Mouse (Mus musculus) neural tube, embryonic 15.5 days (tissue): ENCODE measurements around the gene Gm8165. TPM values are rescaled to one million over a fixed set of nuclear protein-coding genes. Genes with fewer than 3 reads are reported as not detected.
"Not testable (repeated sequence)": the region's sequence is repeated elsewhere in the genome, so short reads cannot be mapped to it uniquely, and the experiment has no call there.

Experiments used
- ATAC-seq: fragments of 200-750 bp; cut with Nextera tagmentation; 2 replicates; pipeline ENCODE4 v1.8.0; 2017; ENCODE audit warnings: mild to moderate bottlenecking, moderate TSS enrichment, moderate library complexity; ENCODE audit not compliant: low FRiP score
- H3K27ac ChIP-seq: fragments of 300-500 bp; sonication (generic); replicated peaks from 2 replicates; pipeline ENCODE4 v1.5.1; 2015; ENCODE audit warnings: mild to moderate bottlenecking, inconsistent platforms
- H3K27me3 ChIP-seq: fragments of 300-500 bp; sonication (generic); replicated peaks from 2 replicates; pipeline ENCODE4 v1.6.1; 2015; ENCODE audit warnings: inconsistent platforms
- H3K36me3 ChIP-seq: fragments of 300-500 bp; sonication (generic); 2 replicates; pipeline ENCODE4 v1.6.1; 2015; ENCODE audit warnings: inconsistent platforms
- H3K4me1 ChIP-seq: fragments of 300-500 bp; sonication (generic); 2 replicates; pipeline ENCODE4 v1.6.1; 2015; ENCODE audit warnings: inconsistent platforms
- H3K4me2 ChIP-seq: fragments of 300-500 bp; sonication (generic); 2 replicates; pipeline ENCODE4 v1.6.1; 2015; ENCODE audit warnings: inconsistent platforms, mild to moderate bottlenecking, moderate library complexity
- H3K4me3 ChIP-seq: fragments of 300-500 bp; sonication (generic); replicated peaks from 2 replicates; pipeline ENCODE4 v1.5.1; 2015; ENCODE audit warnings: mild to moderate bottlenecking, inconsistent platforms
- H3K9ac ChIP-seq: fragments of 300-500 bp; sonication (generic); replicated peaks from 2 replicates; pipeline ENCODE4 v1.6.1; 2015; ENCODE audit warnings: mild to moderate bottlenecking, inconsistent platforms
- H3K9me3 ChIP-seq: fragments of 300-500 bp; sonication (generic); replicated peaks from 2 replicates; pipeline ENCODE4 v1.6.1; 2016; ENCODE audit warnings: inconsistent platforms
- WGBS: fragments of 180-500 bp; shearing (Covaris S2); methylation state at CpG from one replicate; pipeline ENCODE4 v1.1.7; 2015; ENCODE audit warnings: mixed read lengths; 5-methylcytosine and 5-hydroxymethylcytosine counted together
- polyA plus RNA-seq: library from polyadenylated mRNA; unstranded; fragments of >200 nt; fragmentation: Nextera tagmentation; extraction: Ambion mirVana; gene quantifications from 2 replicates; pipeline ENCODE4 v1.2.1, GENCODE M21; 2015

Gm8165 gene
- not detected in 2 replicates for polyA plus RNA-seq

- not testable (repeated sequence) for ATAC-seq, H3K9me3 ChIP-seq, H3K4me3 ChIP-seq, H3K27me3 ChIP-seq, H3K27ac ChIP-seq, H3K36me3 ChIP-seq, H3K9ac ChIP-seq, H3K4me1 ChIP-seq, H3K4me2 ChIP-seq
- WGBS, result 100% methylated on average over 1 of the region's 2 CpGs
These were observed at the start of gene Gm8165 for GRCm38 (mm10) chr14:43677099-43677498. Gene Gm8165, minus strand, starts transcription at chr14:43677199.

DNA sequence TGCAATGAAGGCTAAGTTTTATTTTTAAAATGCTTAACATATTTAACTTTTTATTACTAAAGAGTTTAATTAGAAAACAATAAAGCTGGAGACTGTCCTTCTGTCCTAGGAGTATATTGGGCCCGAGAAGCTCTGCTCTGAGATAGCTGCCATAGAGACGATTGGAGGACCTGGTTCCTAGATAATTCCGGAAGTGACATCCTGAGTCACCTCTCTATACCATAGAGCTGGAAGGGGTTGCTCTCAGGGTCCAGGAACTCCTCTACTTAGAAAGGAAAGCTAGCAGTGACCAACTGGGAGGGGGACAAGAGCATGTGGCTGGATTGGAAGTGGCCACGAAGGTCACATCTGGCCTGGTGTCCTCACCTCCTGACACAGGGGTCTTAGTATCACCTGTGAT lies 20.6 kb upstream of the Gm8165 start, which contains the start of gene Gm7324:
Gene Gm7324, plus strand, starts transcription at position 208 of the 400 bp plus-strand sequence.
- H3K9ac ChIP-seq, H3K4me1 ChIP-seq, H3K27ac ChIP-seq, H3K27me3 ChIP-seq, H3K36me3 ChIP-seq, H3K4me2 ChIP-seq, ATAC-seq, H3K4me3 ChIP-seq, H3K9me3 ChIP-seq: not testable (repeated sequence)
- 82% methylated on average over 4 of the region's 4 CpGs for WGBS

Other genes with a start within 250 kb of the Gm8165 start
- not detected in 2 replicates for gene Gm5799, start 133.6 kb downstream of the Gm8165 start, polyA plus RNA-seq
- not detected in 2 replicates for gene Gm17654, start 98.1 kb downstream of the Gm8165 start, polyA plus RNA-seq
- gene Gm10375, start 69.2 kb downstream of the Gm8165 start, polyA plus RNA-seq, result not detected in 2 replicates
- 0.61 and 0.92 TPM in 2 replicates for gene Gm7324, start 20.6 kb upstream of the Gm8165 start, polyA plus RNA-seq
- not detected in 2 replicates for gene Gm16506, start 50.3 kb upstream of the Gm8165 start, polyA plus RNA-seq
- gene Gm6526, start 70.7 kb upstream of the Gm8165 start, polyA plus RNA-seq, result not detected in 2 replicates
- not detected in 2 replicates for gene Gm8180, start 107.5 kb upstream of the Gm8165 start, polyA plus RNA-seq
- gene Ear1, start 198.3 kb upstream of the Gm8165 start, polyA plus RNA-seq, result 0.45 TPM in 1 of 2 replicates, not detected in the other
- not detected in 2 replicates for gene Ear10, start 246.4 kb upstream of the Gm8165 start, polyA plus RNA-seq
- gene Gm8113, start 248.2 kb upstream of the Gm8165 start, polyA plus RNA-seq, result 7.1 and 8.3 TPM in 2 replicates